Mouse (Mus musculus) heart, postnatal 36 days (tissue): ENCODE data around the gene Myo1h. TPM values are rescaled to one million over a fixed set of nuclear protein-coding genes. Genes with fewer than 3 reads are reported as not detected.
A peak's percentile ranks its signal among the peaks of the same experiment; 100 is the strongest.

ENCODE experiments used
- DNase-seq, 2 experiments: peaks; one replicate each; pipeline ENCODE4 v3.0.0; 2021 to 2022
- intact Hi-C: fragments of 180-260 bp; cut with DNase I; formaldehyde crosslinking; loops from one replicate; pipeline ENCODE4 v1.15.1; 2025
- total RNA-seq, 2 experiments: library from RNA; stranded (reverse); gene quantifications; 2 replicates each; pipeline ENCODE4 v1.2.3; 2021

Myo1h gene
- under 1 TPM in 1 of 2 experiments, not detected in 1; 0.14 TPM for total RNA-seq

- no peak for DNase-seq
- intact Hi-C loops: no loop called here
Observed at GRCm38 (mm10) chr5:114288874-114289273, at the start of gene Myo1h. Gene Myo1h (plus strand): TSS chr5:114289166.

GRCm38 (mm10) chr5:114239737-114240136 is 49.2 kb upstream of the Myo1h start:
- DNase-seq: no peak
- intact Hi-C loops: no loop called here

- DNase-seq: no peak
- intact Hi-C loops: no loop called here
Observed at GRCm38 (mm10) chr5:114246465-114246864, 42.5 kb upstream of the Myo1h start.

GRCm38 (mm10) chr5:114248174-114248589 is 40.8 kb upstream of the Myo1h start:
- intact Hi-C loops: loop anchor here (1.0 kb wide), 1 partner anchor 61 kb away; no protein-coding TSS in a partner anchor
- peak; percentile 71 to 72 for DNase-seq

- DNase-seq: no peak
- intact Hi-C loops: no loop called here
Observed at GRCm38 (mm10) chr5:114259495-114259894, 29.5 kb upstream of the Myo1h start.

GRCm38 (mm10) chr5:114261494-114261893 is 27.5 kb upstream of the Myo1h start:
- no peak for DNase-seq
- intact Hi-C loops: no loop called here

- intact Hi-C loops: no loop called here
- no peak for DNase-seq
Observed at GRCm38 (mm10) chr5:114264030-114264459, 24.9 kb upstream of the Myo1h start.

- no peak for DNase-seq
Observed at GRCm38 (mm10) chr5:114264791-114265190, 24.2 kb upstream of the Myo1h start.

GRCm38 (mm10) chr5:114268646-114269045 is 20.3 kb upstream of the Myo1h start:
- no peak for DNase-seq
- intact Hi-C loops: no loop called here

More at GRCm38 (mm10) chr5:114264791-114265190, 24.2 kb upstream of the Myo1h start:
- intact Hi-C loops: no loop called here

- intact Hi-C loops: no loop called here
- DNase-seq: no peak
Observed at GRCm38 (mm10) chr5:114269499-114269898, 19.5 kb upstream of the Myo1h start.

GRCm38 (mm10) chr5:114269984-114270383 is 19.0 kb upstream of the Myo1h start:
- intact Hi-C loops: no loop called here
- DNase-seq: no peak

- intact Hi-C loops: no loop called here
- DNase-seq: no peak
Observed at GRCm38 (mm10) chr5:114273693-114274402, 15.1 kb upstream of the Myo1h start, which contains the start of gene Foxn4. Gene Foxn4 (minus strand): TSS chr5:114273807.

- intact Hi-C loops: no loop called here
- no peak for DNase-seq
Observed at GRCm38 (mm10) chr5:114275339-114275738, 13.6 kb upstream of the Myo1h start.

GRCm38 (mm10) chr5:114275991-114276390 is 13.0 kb upstream of the Myo1h start:
- intact Hi-C loops: no loop called here

GRCm38 (mm10) chr5:114279382-114280143 is 9.4 kb upstream of the Myo1h start:
- no peak for DNase-seq
- intact Hi-C loops: no loop called here

More at GRCm38 (mm10) chr5:114275991-114276390, 13.0 kb upstream of the Myo1h start:
- DNase-seq: no peak

- DNase-seq: no peak
- intact Hi-C loops: no loop called here
Observed at GRCm38 (mm10) chr5:114282346-114282745, 6.6 kb upstream of the Myo1h start.

- no peak for DNase-seq
- intact Hi-C loops: no loop called here
Observed at GRCm38 (mm10) chr5:114284604-114285397, 4.2 kb upstream of the Myo1h start.

- DNase-seq: no peak
- intact Hi-C loops: no loop called here
Observed at GRCm38 (mm10) chr5:114285398-114285700, 3.6 kb upstream of the Myo1h start.

GRCm38 (mm10) chr5:114286102-114286501 is 2.9 kb upstream of the Myo1h start:
- DNase-seq: no peak
- intact Hi-C loops: no loop called here

- DNase-seq: no peak
- intact Hi-C loops: no loop called here
Observed at GRCm38 (mm10) chr5:114286872-114287571, 1.9 kb upstream of the Myo1h start.
